Mouse (Mus musculus): ENCODE measurements at regions not wholly inside any gene's neighbourhood (a gene's known extent, or its start where the extent isn't known, plus 50 kb on each side); places are given as distances from the start of the nearest gene placed in this dataset.

- TF ChIP-seq CTCF (IDR thresholded peaks at IDR 0.05; ENCODE audit: low read depth, low read length) (no peak), POLR2A (IDR thresholded peaks at IDR 0.05; ENCODE audit: borderline replicate concordance, low read depth, low read length) (no peak)
These were observed 252.2 kb upstream of the Trib2 start for GRCm38 (mm10) chr12:16068940-16069339.
